Mouse (Mus musculus) MEL (cell line): ENCODE measurements at regions not wholly inside any gene's neighbourhood (a gene's known extent, or its start where the extent isn't known, plus 50 kb on each side); places are given as distances from the start of the nearest gene placed in this dataset.

Experiments
- DNase-seq: peaks from one replicate; pipeline ENCODE4 v3.0.0; 2011; ENCODE audit warnings: low read depth, low spot score
- H3K27ac ChIP-seq: 2 replicates; pipeline ENCODE4 v1.5.1; 2012; ENCODE audit warnings: low read depth, mild to moderate bottlenecking, control low read depth, low read length, moderate library complexity; ENCODE audit not compliant: control insufficient read depth
- H3K27me3 ChIP-seq, 2 experiments: fragments of 150-350 bp in 1 of 2; sonication (generic) in 1 of 2; 2 replicates each; pipeline ENCODE4 v1.6.1; 2012; ENCODE audit warnings: low read length in 2 of 2, mild to moderate bottlenecking in 2 of 2, improper control_type of control experiment in 1 of 2, moderate library complexity in 1 of 2; ENCODE audit not compliant: insufficient read depth in 2 of 2, control insufficient read depth in 1 of 2
- H3K36me3 ChIP-seq, 2 experiments: 2 replicates each; pipeline ENCODE4 v1.6.1; 2012 to 2014; ENCODE audit warnings: low read length in 2 of 2, improper control_type of control experiment in 1 of 2, inconsistent platforms in 1 of 2, mild to moderate bottlenecking in 1 of 2; ENCODE audit not compliant: insufficient read depth in 2 of 2, control insufficient read depth in 1 of 2
- H3K4me1 ChIP-seq, 2 experiments: fragments of 150-350 bp in 1 of 2; sonication (generic) in 1 of 2; 2 replicates each; pipeline ENCODE4 v1.6.1; 2012; ENCODE audit warnings: low read length in 2 of 2, improper control_type of control experiment in 1 of 2, mild to moderate bottlenecking in 1 of 2; ENCODE audit not compliant: insufficient read depth in 2 of 2, control insufficient read depth in 1 of 2
- H3K4me3 ChIP-seq, 2 experiments: fragments of 150-350 bp in 1 of 2; sonication (generic) in 1 of 2; 2 replicates each; pipeline ENCODE4 v1.5.1; 2012; ENCODE audit warnings: low read depth in 2 of 2, low read length in 2 of 2, mild to moderate bottlenecking in 2 of 2, moderate library complexity in 2 of 2, control low read depth in 1 of 2, improper control_type of control experiment in 1 of 2; ENCODE audit not compliant: control insufficient read depth in 1 of 2, insufficient read depth in 1 of 2
- H3K79me2 ChIP-seq: 2 replicates; pipeline ENCODE4 v1.6.1; 2012; ENCODE audit warnings: mild to moderate bottlenecking, low read length, moderate library complexity; ENCODE audit not compliant: control insufficient read depth, poor library complexity, insufficient read depth
- H3K9ac ChIP-seq: 2 replicates; pipeline ENCODE4 v1.6.1; 2012; ENCODE audit warnings: low read depth, mild to moderate bottlenecking, control low read depth, low read length, moderate library complexity; ENCODE audit not compliant: control insufficient read depth, poor library complexity, severe bottlenecking
- H3K9me3 ChIP-seq: fragments of 150-350 bp; sonication (generic); replicated peaks from 2 replicates; pipeline ENCODE4 v1.6.1; 2012; ENCODE audit warnings: mild to moderate bottlenecking, low read length, improper control_type of control experiment, moderate library complexity; ENCODE audit not compliant: insufficient read depth
- BHLHE40 ChIP-seq: IDR thresholded peaks from 2 replicates; pipeline ENCODE4 v1.6.1; 2012; ENCODE audit warnings: low read depth, mild to moderate bottlenecking, inconsistent platforms, low read length, improper control_type of control experiment, borderline replicate concordance
- CHD1 ChIP-seq: IDR thresholded peaks from 2 replicates; pipeline ENCODE4 v1.6.1; 2012; ENCODE audit warnings: low read depth, mild to moderate bottlenecking, inconsistent platforms, low read length, improper control_type of control experiment
- CHD2 ChIP-seq: IDR thresholded peaks from 2 replicates; pipeline ENCODE4 v1.6.1; 2011; ENCODE audit warnings: low read length, improper control_type of control experiment
- CTCF ChIP-seq, 3 experiments: IDR thresholded peaks in 2 of 3; conservative IDR thresholded peaks in 1 of 3; 2 replicates each; pipeline ENCODE4 v1.5.1; 2011 to 2012; ENCODE audit warnings: low read length in 3 of 3, low read depth in 2 of 3, mild to moderate bottlenecking in 2 of 3, improper control_type of control experiment in 1 of 3, inconsistent platforms in 1 of 3, mixed read lengths in 1 of 3, moderate library complexity in 1 of 3; ENCODE audit not compliant: control insufficient read depth in 1 of 3, insufficient read depth in 1 of 3, poor library complexity in 1 of 3, severe bottlenecking in 1 of 3
- E2F4 ChIP-seq: IDR thresholded peaks from 2 replicates; pipeline ENCODE4 v1.6.1; 2011; ENCODE audit warnings: low read depth, low read length, improper control_type of control experiment, borderline replicate concordance
- EP300 ChIP-seq, 2 experiments: IDR thresholded peaks; 2 replicates each; pipeline ENCODE4 v1.6.1; 2011; ENCODE audit warnings: improper control_type of control experiment in 2 of 2, low read length in 2 of 2, low read depth in 1 of 2, mild to moderate bottlenecking in 1 of 2
- ETS1 ChIP-seq: IDR thresholded peaks from 2 replicates; pipeline ENCODE4 v1.6.1; 2012; ENCODE audit warnings: low read depth, mild to moderate bottlenecking, inconsistent platforms, low read length, improper control_type of control experiment, moderate library complexity
- GABPA ChIP-seq: IDR thresholded peaks from 2 replicates; pipeline ENCODE4 v1.6.1; 2012; ENCODE audit warnings: low read depth, mild to moderate bottlenecking, inconsistent platforms, low read length, improper control_type of control experiment, moderate library complexity
- GATA1 ChIP-seq: IDR thresholded peaks from 2 replicates; pipeline ENCODE4 v1.6.1; 2011; ENCODE audit warnings: low read depth, low read length, improper control_type of control experiment
- JUND ChIP-seq: IDR thresholded peaks from 2 replicates; pipeline ENCODE4 v1.6.1; 2011; ENCODE audit warnings: low read depth, mild to moderate bottlenecking, improper control_type of control experiment, low read length
- KAT2A ChIP-seq: conservative IDR thresholded peaks from 2 replicates; pipeline ENCODE4 v1.6.1; 2012; ENCODE audit warnings: low read depth, low read length, improper control_type of control experiment, inconsistent platforms
- MAX ChIP-seq: IDR thresholded peaks from 2 replicates; pipeline ENCODE4 v1.6.1; 2011; ENCODE audit warnings: low read length, improper control_type of control experiment
- MAZ ChIP-seq: IDR thresholded peaks from 2 replicates; pipeline ENCODE4 v1.6.1; 2012; ENCODE audit warnings: low read depth, mild to moderate bottlenecking, inconsistent platforms, low read length, improper control_type of control experiment
- MEF2A ChIP-seq: IDR thresholded peaks from 2 replicates; pipeline ENCODE4 v1.6.1; 2014; ENCODE audit warnings: low read depth, mild to moderate bottlenecking, inconsistent platforms, low read length, improper control_type of control experiment; ENCODE audit not compliant: poor library complexity, insufficient replicate concordance, severe bottlenecking; ENCODE audit errors: extremely low read depth
- MXI1 ChIP-seq: IDR thresholded peaks from 2 replicates; pipeline ENCODE4 v1.6.1; 2011; ENCODE audit warnings: mild to moderate bottlenecking, low read depth, low read length, improper control_type of control experiment
- MYB ChIP-seq: IDR thresholded peaks from 2 replicates; pipeline ENCODE4 v1.6.1; 2011; ENCODE audit warnings: mild to moderate bottlenecking, low read depth, low read length, improper control_type of control experiment
- MYC ChIP-seq: IDR thresholded peaks from 2 replicates; pipeline ENCODE4 v1.6.1; 2011; ENCODE audit warnings: low read depth, mild to moderate bottlenecking, low read length, improper control_type of control experiment, moderate library complexity
- NELFE ChIP-seq: IDR thresholded peaks from 2 replicates; pipeline ENCODE4 v1.6.1; 2011; ENCODE audit warnings: low read depth, low read length, improper control_type of control experiment
- NRF1 ChIP-seq: IDR thresholded peaks from 2 replicates; pipeline ENCODE4 v1.6.1; 2014; ENCODE audit warnings: low read depth, mild to moderate bottlenecking, inconsistent platforms, low read length, improper control_type of control experiment, moderate library complexity; ENCODE audit not compliant: poor library complexity, insufficient read depth, severe bottlenecking
- POLR2A ChIP-seq, 2 experiments: IDR thresholded peaks; 2 replicates each; pipeline ENCODE4 v1.6.1; 2011 to 2012; ENCODE audit warnings: low read length in 2 of 2, mild to moderate bottlenecking in 2 of 2, control low read depth in 1 of 2, improper control_type of control experiment in 1 of 2, low read depth in 1 of 2, moderate library complexity in 1 of 2; ENCODE audit not compliant: control insufficient read depth in 1 of 2, insufficient read depth in 1 of 2, poor library complexity in 1 of 2
- RCOR1 ChIP-seq: IDR thresholded peaks from 2 replicates; pipeline ENCODE4 v1.6.1; 2012; ENCODE audit warnings: low read depth, mild to moderate bottlenecking, inconsistent platforms, low read length, improper control_type of control experiment
- SIN3A ChIP-seq: IDR thresholded peaks from 2 replicates; pipeline ENCODE4 v1.6.1; 2012; ENCODE audit warnings: low read length, improper control_type of control experiment, inconsistent platforms
- TCF12 ChIP-seq: IDR thresholded peaks from 2 replicates; pipeline ENCODE4 v1.6.1; 2014; ENCODE audit warnings: low read depth, mild to moderate bottlenecking, inconsistent platforms, low read length, improper control_type of control experiment, moderate library complexity
- USF1 ChIP-seq: IDR thresholded peaks from 2 replicates; pipeline ENCODE4 v1.6.1; 2014; ENCODE audit warnings: low read depth, mild to moderate bottlenecking, inconsistent platforms, low read length, improper control_type of control experiment, moderate library complexity
- ZC3H11A ChIP-seq: IDR thresholded peaks from 2 replicates; pipeline ENCODE4 v1.6.1; 2012; ENCODE audit warnings: low read depth, mild to moderate bottlenecking, inconsistent platforms, low read length, improper control_type of control experiment
- ZKSCAN1 ChIP-seq: IDR thresholded peaks from 2 replicates; pipeline ENCODE4 v1.6.1; 2012; ENCODE audit warnings: low read depth, mild to moderate bottlenecking, inconsistent platforms, low read length, improper control_type of control experiment, moderate library complexity
- ZNF384 ChIP-seq: IDR thresholded peaks from 2 replicates; pipeline ENCODE4 v1.6.1; 2012; ENCODE audit warnings: low read depth, mild to moderate bottlenecking, inconsistent platforms, low read length, improper control_type of control experiment

DNA sequence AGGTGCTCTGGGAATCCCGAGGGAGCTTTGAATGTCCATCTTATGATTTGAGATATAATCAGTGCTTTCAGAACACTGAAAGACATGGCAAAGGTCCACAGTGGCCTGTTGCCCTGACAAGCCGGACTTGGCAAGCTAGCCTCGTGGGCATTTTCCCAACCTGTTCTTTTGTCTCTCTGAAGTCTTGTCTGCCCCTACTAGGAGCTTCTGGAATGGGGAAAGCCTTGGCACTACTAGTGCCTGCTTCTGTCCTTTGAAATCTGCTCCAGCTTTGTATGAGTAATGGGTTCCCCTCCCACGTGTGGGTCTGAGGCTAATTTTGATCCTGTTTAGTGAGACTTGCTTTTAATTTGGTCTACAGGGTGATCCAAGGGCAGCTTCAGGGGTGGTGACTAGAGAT is 238.3 kb downstream of the Bcl11a start:
- no peak for TF ChIP-seq BHLHE40
- no peak for TF ChIP-seq GATA1
- no peak for TF ChIP-seq ZNF384
- no peak for TF ChIP-seq CHD1
- TF ChIP-seq TCF12, result no peak
- no peak for TF ChIP-seq KAT2A
- TF ChIP-seq MXI1, result no peak
- no peak for TF ChIP-seq MYC
- TF ChIP-seq MAX, result no peak
- no peak for TF ChIP-seq CHD2
- no peak for TF ChIP-seq MAZ
- TF ChIP-seq NELFE, result no peak
- TF ChIP-seq MYB, result no peak
- TF ChIP-seq SIN3A, result no peak
- TF ChIP-seq NRF1, result no peak
- TF ChIP-seq JUND, result no peak
- TF ChIP-seq USF1, result no peak
- no peak for TF ChIP-seq POLR2A (IDR thresholded peaks at IDR 0.05; ENCODE audit: control insufficient read depth in 1 of 2, insufficient read depth in 1 of 2, low read depth in 1 of 2, low read length in 2 of 2, poor library complexity in 1 of 2)
- TF ChIP-seq MEF2A, result no peak
- TF ChIP-seq ZC3H11A, result no peak
- TF ChIP-seq, all 39 proteins: peak for 0
- H3K27me3 ChIP-seq, result peaks cover 9 to 13% of the 10 kb centered on the region in 2 experiments
- no peaks in the 10 kb centered on the region for H3K4me1 ChIP-seq
- H3K9me3 ChIP-seq, result no peaks in the 10 kb centered on the region
- DNase-seq, result no peak
- H3K79me2 ChIP-seq, result no peaks in the 10 kb centered on the region
- H3K4me3 ChIP-seq, result no peak overlapping the region
- H3K36me3 ChIP-seq, result no peaks in the 10 kb centered on the region
- no peak overlapping the region for H3K27ac ChIP-seq
- H3K9ac ChIP-seq, result no peak overlapping the region

DNA sequence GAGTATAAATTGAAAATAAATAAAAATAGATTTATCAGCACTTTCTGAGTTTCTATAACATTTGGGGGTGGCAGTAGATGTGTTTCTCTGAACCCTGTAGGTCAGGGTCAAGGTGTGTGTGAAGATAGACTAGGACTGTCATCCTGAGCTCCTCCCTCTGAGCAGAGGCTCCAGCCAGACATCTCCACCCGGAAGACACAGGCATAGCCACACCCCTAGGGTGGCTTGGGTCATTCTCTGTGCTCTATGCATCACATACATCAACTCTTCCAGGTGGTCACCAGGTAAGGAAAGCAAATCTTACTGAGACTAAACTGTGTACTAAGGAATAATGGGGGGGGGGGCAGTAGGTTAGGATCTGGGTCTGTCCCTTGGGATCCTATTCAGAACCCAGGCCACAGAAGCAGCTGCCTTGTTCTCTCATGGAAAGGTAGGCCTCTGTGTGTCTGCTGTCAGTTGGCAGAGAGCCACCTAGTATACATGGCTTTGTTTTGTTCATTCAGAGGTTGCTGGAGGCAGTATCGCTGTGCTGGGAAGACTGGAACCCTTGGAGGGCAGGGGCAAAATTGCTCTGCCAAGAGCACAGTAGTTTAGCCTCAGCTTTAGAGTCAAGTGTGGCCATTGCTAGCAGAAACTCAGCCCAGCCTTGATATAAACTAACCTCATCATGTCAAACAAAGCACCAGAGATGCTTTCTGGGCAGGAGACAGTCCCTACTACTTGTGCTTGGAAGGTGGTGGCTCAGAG is 240.3 kb downstream of the Bcl11a start:
- Histone ChIP-seq H3K79me2 (no peaks in the 10 kb centered on the region), H3K36me3 (no peaks in the 10 kb centered on the region), H3K27me3 (peaks cover 2 to 4% of the 10 kb centered on the region in 2 experiments), H3K9ac (no peak overlapping the region), H3K27ac (no peak overlapping the region), H3K9me3 (no peaks in the 10 kb centered on the region), H3K4me1 (no peaks in the 10 kb centered on the region), H3K4me3 (no peak overlapping the region)
- TF ChIP-seq GABPA (no peak), POLR2A (IDR thresholded peaks at IDR 0.05; ENCODE audit: control insufficient read depth in 1 of 2, insufficient read depth in 1 of 2, low read depth in 1 of 2, low read length in 2 of 2, poor library complexity in 1 of 2) (no peak), MAZ (no peak), SIN3A (no peak), ZC3H11A (no peak), EP300 (IDR thresholded peaks at IDR 0.05; ENCODE audit: low read depth in 1 of 2, low read length in 2 of 2) (no peak), ETS1 (no peak), BHLHE40 (no peak), E2F4 (no peak), MYB (no peak), ZKSCAN1 (no peak), CTCF (IDR thresholded peaks at IDR 0.05 in 2 of 3, conservative IDR thresholded peaks at IDR 0.05 in 1 of 3; ENCODE audit: control insufficient read depth in 1 of 3, insufficient read depth in 1 of 3, low read depth in 2 of 3, low read length in 3 of 3, poor library complexity in 1 of 3, severe bottlenecking in 1 of 3) (no peak), NRF1 (no peak), RCOR1 (no peak), USF1 (no peak)
- DNase-seq, result no peak
